Mouse (Mus musculus) T-cell, adult 66 days (primary cell): ENCODE results near the gene 4930412O13Rik. TPM values are rescaled to one million over a fixed set of nuclear protein-coding genes. Genes with fewer than 3 reads are reported as not detected.

ENCODE experiments used
- total RNA-seq, 2 experiments: library from RNA; stranded (reverse); gene quantifications; 3 replicates in 1 of 2; 4 replicates in 1 of 2; pipeline ENCODE4 v1.2.4; 2023

4930412O13Rik gene
- not detected for total RNA-seq

DNA sequence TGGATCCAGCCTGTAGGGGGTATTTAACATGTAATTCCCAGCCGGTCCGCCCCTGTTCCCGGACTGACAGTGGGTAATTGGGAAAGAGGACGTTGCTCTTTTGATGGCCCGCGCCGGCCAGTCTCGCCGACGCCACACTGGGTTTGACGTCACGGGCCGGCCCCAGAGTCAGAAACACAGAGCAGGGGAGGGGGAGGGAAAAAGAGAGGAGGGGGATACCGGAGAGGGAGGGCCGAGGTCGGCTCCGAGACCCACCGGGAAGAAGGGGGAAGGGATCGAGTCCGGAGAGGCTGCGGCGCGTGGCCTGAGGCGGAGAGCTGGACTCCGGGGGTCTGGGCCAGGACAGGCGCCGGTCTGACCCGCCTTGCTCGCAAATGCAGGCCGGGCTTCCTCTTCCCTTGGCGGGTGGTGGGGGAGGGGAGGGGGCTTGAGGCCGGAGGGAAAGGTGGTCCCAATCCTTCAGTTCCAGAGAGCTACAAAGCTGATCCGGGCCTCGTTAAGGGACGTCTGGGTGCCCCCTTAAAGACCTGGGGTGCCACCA is at the start of gene 4930412O13Rik:
4930412O13Rik (plus strand) TSS at position 202 of the 541 bp plus-strand sequence.

DNA sequence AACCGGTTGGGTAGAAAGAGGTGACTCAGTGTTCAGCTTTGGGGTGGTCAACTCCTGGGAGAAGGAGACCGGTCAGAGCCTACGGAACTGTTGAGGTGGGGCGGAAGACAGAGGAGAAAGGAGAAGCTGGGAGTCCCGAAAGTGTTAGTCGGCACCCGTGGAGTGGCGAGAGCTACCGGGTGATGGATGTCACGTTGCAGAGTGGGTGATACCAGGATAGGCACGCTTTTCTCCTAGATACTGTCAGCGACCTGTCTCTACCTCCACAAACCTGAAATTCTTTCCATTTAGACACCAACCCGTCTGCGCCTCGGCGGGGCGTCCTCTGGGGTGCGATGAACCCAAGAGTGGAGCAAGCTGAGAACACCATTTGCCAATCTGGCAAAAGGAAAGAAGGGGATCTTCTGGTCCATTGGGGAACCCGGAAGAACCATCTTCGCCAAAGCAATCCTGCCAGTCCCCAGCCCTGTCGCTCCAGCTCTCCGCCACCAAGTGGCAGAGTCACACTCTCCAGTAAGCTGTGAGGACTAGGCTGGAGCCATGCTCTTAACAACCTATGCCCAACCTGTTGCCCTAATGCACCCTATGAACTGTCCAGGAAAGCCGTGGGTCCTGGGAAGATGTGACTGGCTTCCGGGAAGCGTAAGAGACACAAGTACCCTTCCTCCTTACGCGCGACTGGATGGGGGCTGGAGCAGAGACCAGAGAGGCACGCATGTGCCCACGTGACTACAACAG is 8.0 kb downstream of the 4930412O13Rik start, which contains the start of gene 9230102O04Rik:
9230102O04Rik (minus strand) TSS at position 628 of the 738 bp plus-strand sequence.

DNA sequence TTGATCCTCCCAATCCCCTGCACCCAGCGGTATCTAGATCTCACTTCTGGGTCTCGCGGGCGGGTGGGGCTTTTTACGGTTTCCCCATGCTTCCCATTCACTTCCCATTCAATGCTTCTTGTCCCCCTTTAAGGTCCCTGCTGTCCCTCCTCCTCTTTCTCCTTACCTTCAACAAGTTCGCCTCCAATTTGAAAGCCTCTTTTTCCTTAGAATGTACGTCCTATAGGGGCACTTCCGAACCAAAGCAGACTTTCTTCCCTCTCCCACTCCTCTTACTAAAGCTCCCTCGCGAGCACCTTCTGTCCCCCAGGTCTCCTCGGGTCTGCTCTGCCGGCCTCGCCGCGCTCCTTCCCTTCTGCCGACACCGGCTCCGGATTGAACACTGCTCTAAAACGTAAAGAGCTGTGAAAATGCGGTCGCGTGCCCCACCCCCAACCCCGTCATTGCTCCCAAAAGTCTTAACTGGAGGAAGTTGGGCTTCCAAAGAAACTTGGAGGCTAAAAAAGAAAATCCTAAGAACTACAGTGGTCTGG is 8.7 kb downstream of the 4930412O13Rik start, which contains the start of gene Gata3:
Gata3 (minus strand) TSS at position 384 of the 533 bp plus-strand sequence.

Other genes with a start within 250 kb of the 4930412O13Rik start
- not detected for gene 9230102O04Rik, start 8.3 kb downstream of the 4930412O13Rik start, total RNA-seq
- gene Gata3, start 8.8 kb downstream of the 4930412O13Rik start, total RNA-seq, result 10 to 100 TPM; 71.2 to 73.3 TPM
- 10 to 100 TPM; 25.0 to 25.7 TPM for gene Taf3, start 167.3 kb downstream of the 4930412O13Rik start, total RNA-seq
- 100 to 1,000 TPM; 128 to 137 TPM for gene Atp5c1, start 199.3 kb downstream of the 4930412O13Rik start, total RNA-seq
- gene Kin, start 199.3 kb downstream of the 4930412O13Rik start, total RNA-seq, result 10 to 100 TPM; 21.9 to 32.7 TPM